Mouse (Mus musculus) heart, adult 2 months (tissue): Measurements from ENCODE around the gene Rap1gap. TPM values are rescaled to one million over a fixed set of nuclear protein-coding genes. Genes with fewer than 3 reads are reported as not detected.

ENCODE experiments used
- DNase-seq, 2 experiments: peaks; one replicate each; pipeline ENCODE4 v3.0.0; 2021
- H3K27ac ChIP-seq: fragments of 200-600 bp; 2 replicates; pipeline ENCODE4 v1.8.1; 2022
- H3K27me3 ChIP-seq: fragments of 200-500 bp; 2 replicates; pipeline ENCODE4 v1.6.1; 2012; ENCODE audit warnings: mild to moderate bottlenecking, low read length, inconsistent platforms, mixed read lengths; ENCODE audit not compliant: control insufficient read depth, insufficient read depth
- H3K36me3 ChIP-seq: fragments of 200-500 bp; 2 replicates; pipeline ENCODE4 v1.6.1; 2012; ENCODE audit warnings: low read length, inconsistent platforms; ENCODE audit not compliant: control insufficient read depth, insufficient read depth
- H3K4me1 ChIP-seq: fragments of 200-500 bp; 2 replicates; pipeline ENCODE4 v1.6.1; 2011; ENCODE audit warnings: low read length; ENCODE audit not compliant: control insufficient read depth, insufficient read depth
- H3K4me3 ChIP-seq: fragments of 200-600 bp; 2 replicates; pipeline ENCODE4 v1.8.1; 2022
- H3K79me2 ChIP-seq: fragments of 200-500 bp; replicated peaks from 2 replicates; pipeline ENCODE4 v1.6.1; 2012; ENCODE audit warnings: mild to moderate bottlenecking, inconsistent platforms, low read length, moderate library complexity, mixed read lengths; ENCODE audit not compliant: control insufficient read depth, insufficient read depth
- H3K9ac ChIP-seq: fragments of 200-500 bp; 2 replicates; pipeline ENCODE4 v1.6.1; 2012; ENCODE audit warnings: low read depth, mild to moderate bottlenecking, control low read depth, inconsistent platforms, low read length, mixed read lengths
- CTCF ChIP-seq: fragments of 200-600 bp; IDR thresholded peaks from 2 replicates; pipeline ENCODE4 v1.8.1; 2022; ENCODE audit warnings: antibody characterized with exemption, mild to moderate bottlenecking, moderate library complexity
- EP300 ChIP-seq: fragments of 200-500 bp; IDR thresholded peaks from 2 replicates; pipeline ENCODE4 v1.6.1; 2011; ENCODE audit warnings: low read depth, low read length, control low read depth; ENCODE audit not compliant: insufficient read depth
- POLR2A ChIP-seq: fragments of 200-500 bp; IDR thresholded peaks from 2 replicates; pipeline ENCODE4 v1.6.1; 2011; ENCODE audit warnings: mild to moderate bottlenecking, low read depth, low read length, control low read depth; ENCODE audit not compliant: insufficient read depth
- WGBS: fragments of 180-500 bp; shearing (Covaris S2); methylation state at CpG from one replicate; pipeline ENCODE4 v1.1.7; 2018; 5-methylcytosine and 5-hydroxymethylcytosine counted together
- intact Hi-C: fragments of 180-260 bp; cut with DNase I; formaldehyde crosslinking; loops from one replicate; pipeline ENCODE4 v1.15.1; 2025
- polyA plus RNA-seq: library from polyadenylated mRNA; depleted of rRNA; stranded (reverse); fragments of >200 nt; gene quantifications from 2 replicates; pipeline ENCODE4 v1.2.3, GENCODE M21; 2012
- total RNA-seq, 2 experiments: library from RNA; stranded (reverse); gene quantifications; 2 replicates each; pipeline ENCODE4 v1.2.3; 2021

The Rap1gap gene
- total and polyA plus RNA-seq, 3 experiments: 14.7 to 35.9 (median 15.6) TPM

DNA sequence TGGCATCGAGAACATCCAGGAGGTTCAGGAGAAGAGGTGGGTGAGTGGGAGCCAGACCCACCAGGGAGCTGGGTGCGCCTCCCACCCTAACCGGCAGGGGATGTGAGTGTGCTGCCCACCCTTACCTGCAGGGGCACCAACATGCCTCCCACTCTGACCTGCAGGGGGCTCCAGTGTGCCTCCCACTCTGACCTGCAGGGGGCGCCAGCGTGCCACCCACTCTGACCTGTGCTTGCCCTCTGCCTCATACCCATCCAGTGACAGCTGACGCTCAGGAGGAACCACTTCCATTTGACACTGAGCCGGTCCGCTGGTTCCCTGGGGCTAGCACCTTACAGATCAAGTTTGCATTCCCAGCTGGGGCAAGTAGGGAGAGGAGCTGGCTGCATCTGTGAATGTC lies 60.2 kb downstream of the Rap1gap start:
- no peaks in the 10 kb centered on the region for H3K36me3 ChIP-seq
- intact Hi-C loops: no loop called here
- H3K27me3 ChIP-seq: peaks cover 2% of the 10 kb centered on the region; the same call in 1 of the 2 replicates
- DNase-seq: peak; percentile 77 to 79
- peak overlapping the region; percentile 91 for H3K27ac ChIP-seq
- no peaks in the 10 kb centered on the region for H3K79me2 ChIP-seq
- peak overlapping the region; percentile 40 for H3K4me3 ChIP-seq
- no peaks in the 10 kb centered on the region for H3K4me1 ChIP-seq
- 44% methylated on average over 8 of the region's 8 CpGs for WGBS
- H3K9ac ChIP-seq: peak overlapping the region; percentile 1; the same call in 1 of the 2 replicates
- TF ChIP-seq CTCF (peak; percentile 91), POLR2A (no peak)

DNA sequence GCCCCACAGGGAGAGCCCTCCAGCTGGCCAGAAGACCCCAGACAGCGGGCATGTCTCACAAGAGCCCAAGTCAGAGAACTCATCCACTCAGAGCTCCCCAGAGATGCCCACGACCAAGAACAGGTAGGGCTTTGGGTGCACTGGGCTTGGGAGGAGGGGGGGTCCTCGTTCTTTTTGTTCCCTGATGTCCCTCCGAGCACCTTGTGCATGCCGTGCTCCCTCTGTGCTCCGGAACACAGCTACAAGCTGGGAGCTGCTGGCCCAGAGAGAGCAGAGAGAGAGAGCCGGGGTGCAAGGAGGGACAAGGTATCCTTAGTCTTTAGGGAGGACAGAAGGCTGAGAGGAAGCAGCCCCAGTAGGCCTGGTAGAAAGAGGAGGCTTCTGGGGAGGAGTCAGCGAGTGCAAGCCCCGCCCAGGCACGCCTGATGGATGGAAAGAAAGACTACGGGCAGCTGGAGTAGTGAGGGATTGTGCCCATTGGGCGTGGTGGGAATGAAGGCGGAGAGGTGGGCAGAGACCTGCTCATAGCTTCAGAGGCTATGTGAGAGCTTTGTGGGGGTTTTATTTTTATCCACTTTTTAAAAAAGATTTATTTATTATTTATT lies 61.1 kb downstream of the Rap1gap start:
- DNase-seq: no peak
- no peaks in the 10 kb centered on the region for H3K36me3 ChIP-seq
- no peak overlapping the region for H3K9ac ChIP-seq
- intact Hi-C loops: no loop called here
- H3K79me2 ChIP-seq: no peaks in the 10 kb centered on the region
- H3K4me1 ChIP-seq: no peaks in the 10 kb centered on the region; the same call in 1 of the 2 replicates
- no peak overlapping the region for H3K4me3 ChIP-seq
- WGBS: 76% methylated on average over 13 of the region's 13 CpGs
- peaks cover 2% of the 10 kb centered on the region; the same call in 1 of the 2 replicates for H3K27me3 ChIP-seq
- TF ChIP-seq POLR2A: no peak
- TF ChIP-seq EP300: no peak
- no peak for TF ChIP-seq CTCF
- H3K27ac ChIP-seq: no peak overlapping the region

DNA sequence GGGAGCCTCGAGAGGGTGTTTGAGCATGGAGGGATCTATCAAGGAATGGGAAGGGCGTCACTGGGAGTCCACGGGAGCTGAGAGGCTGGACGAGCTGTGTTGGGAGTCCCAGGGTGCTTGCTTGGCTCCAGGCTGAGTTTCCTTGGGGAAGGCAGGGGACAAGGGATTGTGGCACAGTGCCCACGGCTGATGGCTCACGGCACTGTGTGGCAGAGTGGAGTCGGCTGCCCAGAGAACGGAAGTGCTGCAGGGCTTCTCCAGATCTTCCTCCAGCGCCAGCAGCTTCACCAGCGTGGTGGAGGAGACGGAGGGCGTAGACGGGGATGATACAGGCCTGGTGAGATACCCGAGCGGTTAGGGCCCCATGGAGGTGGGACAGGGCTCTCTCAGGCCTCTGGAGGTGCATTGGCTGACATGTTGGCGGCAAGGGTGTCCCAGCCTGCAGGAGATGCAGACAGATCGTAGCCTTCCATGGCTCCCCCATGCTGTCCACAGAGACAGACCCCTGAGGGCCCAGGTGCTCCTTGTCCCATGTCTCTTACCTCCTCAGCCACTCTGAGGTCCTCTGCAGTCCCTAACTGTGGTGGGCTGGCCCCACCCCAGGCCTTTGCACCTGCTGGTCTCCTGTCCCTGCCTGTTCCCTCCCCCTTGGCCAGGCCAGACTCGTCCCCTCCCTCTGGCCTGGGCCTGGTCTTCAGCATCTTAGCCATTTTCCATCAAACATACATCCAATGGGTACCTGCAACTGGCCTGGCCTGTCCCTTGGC lies 62.4 kb downstream of the Rap1gap start:
- H3K9ac ChIP-seq: no peak overlapping the region
- no peak overlapping the region for H3K4me3 ChIP-seq
- intact Hi-C loops: no loop called here
- DNase-seq: no peak
- no peaks in the 10 kb centered on the region for H3K79me2 ChIP-seq
- TF ChIP-seq CTCF (no peak), EP300 (no peak), POLR2A (no peak)
- WGBS: 77% methylated on average over 18 of the region's 18 CpGs
- peaks cover 2% of the 10 kb centered on the region; the same call in 1 of the 2 replicates for H3K27me3 ChIP-seq
- no peaks in the 10 kb centered on the region for H3K36me3 ChIP-seq
- no peaks in the 10 kb centered on the region; the same call in 1 of the 2 replicates for H3K4me1 ChIP-seq
- H3K27ac ChIP-seq: no peak overlapping the region

DNA sequence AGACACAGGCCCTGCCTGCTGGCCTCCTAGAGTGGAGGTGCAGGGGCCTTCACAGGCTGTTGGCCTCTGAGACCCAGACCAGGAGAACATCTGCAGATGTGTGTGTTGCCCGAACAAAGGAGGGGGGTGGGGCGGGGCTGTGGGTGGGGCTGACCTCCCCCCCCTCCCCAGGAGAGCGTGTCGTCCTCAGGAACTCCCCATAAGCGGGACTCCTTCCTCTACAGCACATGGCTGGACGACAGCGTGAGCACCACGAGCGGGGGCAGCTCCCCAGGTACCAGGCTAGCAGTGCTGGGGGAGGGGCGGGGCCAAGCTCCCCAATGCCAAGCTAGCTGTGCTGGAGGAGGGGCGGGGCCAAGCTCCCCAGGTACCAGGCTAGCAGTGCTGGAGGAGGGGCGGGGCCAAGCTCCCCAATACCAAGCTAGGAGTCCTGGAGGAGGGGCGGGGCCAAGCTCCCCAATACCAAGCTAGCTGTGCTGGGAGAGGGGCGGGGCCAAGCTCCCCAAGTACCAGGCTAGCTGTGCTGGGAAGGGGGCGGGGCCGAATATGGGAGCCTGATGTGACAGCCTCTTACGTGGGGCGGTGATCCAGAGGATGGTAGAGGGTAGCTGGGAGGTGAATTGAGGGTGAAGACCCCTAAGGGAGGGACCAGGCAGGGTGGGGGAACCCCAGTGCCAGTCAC lies 63.1 kb downstream of the Rap1gap start:
- peaks cover 2% of the 10 kb centered on the region; the same call in 1 of the 2 replicates for H3K27me3 ChIP-seq
- no peaks in the 10 kb centered on the region for H3K79me2 ChIP-seq
- no peaks in the 10 kb centered on the region for H3K36me3 ChIP-seq
- H3K9ac ChIP-seq: no peak overlapping the region
- H3K4me1 ChIP-seq: no peaks in the 10 kb centered on the region; the same call in 1 of the 2 replicates
- DNase-seq: no peak
- TF ChIP-seq CTCF: no peak
- TF ChIP-seq EP300: no peak
- no peak for TF ChIP-seq POLR2A
- 29% methylated on average over 18 of the region's 18 CpGs for WGBS
- no peak overlapping the region for H3K4me3 ChIP-seq
- intact Hi-C loops: no loop called here
- H3K27ac ChIP-seq: no peak overlapping the region

DNA sequence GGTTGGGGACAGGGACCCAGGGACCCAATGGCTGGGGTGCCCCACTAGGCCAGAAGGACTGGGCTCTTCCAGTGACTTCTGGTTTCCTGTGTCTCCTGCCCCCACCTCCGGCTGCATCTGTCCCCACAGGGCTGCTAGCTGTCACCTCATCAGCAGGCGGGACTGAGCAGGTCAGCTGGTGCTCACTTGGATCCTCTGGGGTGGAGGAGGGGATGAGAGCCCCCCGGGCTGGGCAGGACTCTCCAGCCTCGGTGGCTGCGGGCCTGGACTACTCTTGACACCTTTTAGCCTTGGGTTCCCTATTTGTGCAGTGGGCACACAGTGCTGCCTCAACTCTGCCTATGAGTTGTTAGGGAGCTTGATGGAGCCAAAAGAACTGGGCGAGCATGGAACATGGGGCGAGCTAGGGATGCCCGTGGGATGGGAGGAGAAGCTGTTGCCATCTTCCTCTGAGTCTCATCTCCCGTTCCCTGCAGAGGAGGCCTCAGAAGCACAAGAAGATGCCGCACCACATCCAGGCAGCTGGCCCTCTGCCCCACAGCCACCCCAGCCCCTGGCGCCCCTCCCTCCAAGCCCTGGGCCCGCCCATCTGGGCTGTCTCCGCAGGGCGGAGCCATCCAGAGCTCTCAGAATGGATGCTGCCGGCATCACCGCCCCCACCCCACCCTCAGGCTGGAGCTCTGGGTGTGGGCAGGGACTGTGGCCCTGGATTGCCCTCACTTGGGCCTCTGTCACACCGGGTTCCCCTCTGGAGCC lies 64.1 kb downstream of the Rap1gap start:
- no peaks in the 10 kb centered on the region for H3K36me3 ChIP-seq
- WGBS: 26% methylated on average over 17 of the region's 17 CpGs
- H3K27ac ChIP-seq: no peak overlapping the region
- no peaks in the 10 kb centered on the region; the same call in 1 of the 2 replicates for H3K4me1 ChIP-seq
- TF ChIP-seq CTCF (no peak), POLR2A (no peak), EP300 (no peak)
- peaks cover 2% of the 10 kb centered on the region; the same call in 1 of the 2 replicates for H3K27me3 ChIP-seq
- no peaks in the 10 kb centered on the region for H3K79me2 ChIP-seq
- no peak overlapping the region for H3K9ac ChIP-seq
- DNase-seq: no peak
- intact Hi-C loops: no loop called here
- no peak overlapping the region for H3K4me3 ChIP-seq
